Mouse (Mus musculus): ENCODE results near the gene F5.

Gene F5

DNA sequence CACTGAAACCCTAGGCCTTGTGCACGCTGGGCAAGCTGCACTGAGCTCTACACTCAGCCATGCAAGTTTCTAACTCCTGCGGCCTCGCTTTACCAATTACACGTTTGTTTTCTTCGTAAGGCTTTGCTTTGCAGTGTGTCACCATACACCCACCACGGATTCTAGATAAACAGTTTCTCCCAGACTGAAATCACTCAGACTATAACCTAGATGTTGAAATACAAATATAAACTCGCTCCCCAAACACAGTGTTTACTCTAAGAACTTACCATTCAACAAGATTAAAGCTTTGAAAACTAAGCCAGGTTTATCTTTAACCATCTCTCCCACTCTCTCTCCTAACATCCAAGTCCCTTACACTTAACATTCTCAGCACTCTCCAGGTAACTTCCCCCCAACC, 83.4 kb downstream of the F5 start:
- no peak for DNase-seq (ENCODE audit: low spot score in 2 of 2)

DNA sequence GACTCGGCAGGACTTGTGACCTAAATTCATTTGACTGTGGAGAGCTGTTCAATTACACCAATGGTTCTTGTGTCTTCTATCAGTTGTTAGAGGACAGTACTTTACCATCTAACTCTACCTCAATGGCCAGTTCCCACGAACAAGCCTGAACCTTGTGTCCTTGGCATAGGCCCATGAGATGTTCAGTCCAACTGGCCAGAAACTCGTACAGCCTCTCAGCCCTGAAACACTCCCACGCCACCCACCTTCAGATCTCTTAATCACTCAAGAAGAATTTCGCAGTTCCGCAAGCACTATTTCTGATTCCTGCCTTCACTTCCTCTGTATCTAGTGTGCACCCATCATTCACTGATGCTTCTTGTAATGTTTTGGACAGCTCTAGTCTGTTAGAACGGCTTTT, 84.4 kb downstream of the F5 start:
- no peak for DNase-seq (ENCODE audit: low spot score in 2 of 2)

GRCm38 (mm10) chr1:164241494-164241893, 89.9 kb downstream of the F5 start:
- no peak for DNase-seq (ENCODE audit: low spot score in 2 of 2)

DNA sequence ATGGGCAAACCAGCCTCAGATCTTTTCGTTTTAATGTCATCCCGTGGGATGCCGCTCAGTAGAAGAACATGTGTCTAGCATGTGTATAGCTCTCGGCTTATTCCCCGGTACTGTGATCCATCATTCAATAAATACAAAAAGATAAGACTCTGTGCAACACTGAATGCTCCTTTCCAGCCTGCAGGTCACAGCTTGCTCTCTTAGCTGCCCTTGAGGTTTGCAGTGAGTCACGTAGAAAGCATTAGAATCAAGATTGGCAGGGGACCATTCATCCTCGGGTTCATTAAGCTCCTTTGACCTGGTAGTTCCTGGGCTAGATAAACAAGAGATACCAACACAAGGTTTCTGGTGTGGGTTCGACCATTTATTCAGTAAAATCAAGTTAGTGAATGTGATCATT, 91.2 kb downstream of the F5 start:
- DNase-seq (ENCODE audit: low spot score in 2 of 2) = no peak

- no peak for DNase-seq (ENCODE audit: low spot score in 2 of 2)
Measured at GRCm38 (mm10) chr1:164247442-164247841, 95.8 kb downstream of the F5 start.

- no peak for DNase-seq (ENCODE audit: low spot score in 2 of 2)
Measured at GRCm38 (mm10) chr1:164247971-164248370, 96.3 kb downstream of the F5 start.

DNA sequence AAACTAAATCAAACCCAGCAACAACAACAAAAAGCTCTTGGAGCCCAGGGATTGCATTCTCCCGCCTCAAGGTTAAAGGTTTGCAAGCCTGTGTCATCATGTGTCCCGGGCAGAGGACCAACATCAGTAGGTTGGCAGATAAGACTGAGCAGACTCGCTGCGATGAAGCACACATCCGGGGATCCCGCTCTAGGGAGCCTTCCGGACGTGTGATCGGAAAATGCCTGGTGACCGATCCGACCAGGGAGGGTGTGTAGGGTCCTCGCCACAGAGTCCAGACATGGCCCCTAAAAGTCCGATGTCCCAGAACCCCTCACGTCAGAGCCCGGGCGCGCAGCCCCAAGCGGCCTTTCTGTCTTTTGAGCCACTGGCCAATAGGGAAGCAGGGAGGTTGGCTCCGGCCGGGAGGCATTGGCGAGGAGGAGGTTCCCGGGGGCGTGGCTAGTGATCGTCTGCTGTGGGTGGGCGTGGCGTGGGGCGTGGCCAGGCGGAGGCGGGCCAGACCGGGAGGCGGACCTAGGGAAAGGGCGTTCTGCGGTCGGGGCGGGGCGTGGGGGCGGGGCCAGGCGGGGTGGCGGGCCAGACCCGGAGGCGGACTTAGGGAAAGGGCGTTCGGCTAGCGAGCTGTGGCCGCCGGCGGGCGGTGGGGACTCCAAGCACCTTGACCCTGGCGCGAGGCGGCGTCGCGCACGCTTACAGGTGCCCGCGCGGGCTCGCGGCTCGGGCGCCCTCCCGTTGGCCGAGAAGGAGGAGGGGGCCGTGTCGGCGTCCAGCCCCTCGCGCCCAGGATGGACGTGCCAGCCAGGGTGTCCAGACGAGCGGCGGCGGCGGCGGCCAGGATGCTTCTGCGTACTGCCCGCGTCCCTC, 97.1 kb downstream of the F5 start, which contains the start of gene Slc19a2:
Gene Slc19a2 (plus strand): TSS at position 582 of the 867 bp plus-strand sequence.
- DNase-seq (ENCODE audit: low spot score in 2 of 2) = peak; percentile 94 to 97

- DNase-seq (ENCODE audit: low spot score in 2 of 2) = peak in 1 of 2 experiments; percentile 31
Measured at GRCm38 (mm10) chr1:164249332-164249711, 97.7 kb downstream of the F5 start.

GRCm38 (mm10) chr1:164250391-164251150, 98.9 kb downstream of the F5 start:
- no peak for DNase-seq (ENCODE audit: low spot score in 2 of 2)

GRCm38 (mm10) chr1:164251438-164251837, 99.8 kb downstream of the F5 start:
- DNase-seq (ENCODE audit: low spot score in 2 of 2) = no peak

GRCm38 (mm10) chr1:164252551-164252950, 100.9 kb downstream of the F5 start:
- no peak for DNase-seq (ENCODE audit: low spot score in 2 of 2)

DNA sequence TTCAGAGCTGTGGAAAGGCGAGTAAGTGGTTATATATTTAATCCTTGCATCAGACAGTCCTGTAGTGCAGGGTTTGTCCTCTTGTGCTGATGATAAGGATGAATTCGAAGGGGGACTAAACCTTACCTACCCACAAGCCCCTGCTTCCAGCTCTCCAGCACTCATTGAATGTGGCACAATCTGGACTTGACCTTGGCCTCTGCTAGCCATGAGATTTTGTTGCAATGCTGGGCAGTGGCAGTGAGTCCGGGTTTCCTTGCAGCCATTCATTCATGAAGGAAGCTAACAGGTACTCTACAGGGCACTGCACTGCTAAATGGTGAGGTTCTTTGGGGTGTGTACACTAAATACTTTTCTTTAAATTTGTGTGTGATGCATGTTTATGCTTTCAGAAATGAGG, 103.2 kb downstream of the F5 start:
- no peak for DNase-seq (ENCODE audit: low spot score in 2 of 2)

GRCm38 (mm10) chr1:164260171-164261028, 108.8 kb downstream of the F5 start:
- no peak for DNase-seq (ENCODE audit: low spot score in 2 of 2)

- DNase-seq (ENCODE audit: low spot score in 2 of 2) = no peak
Measured at GRCm38 (mm10) chr1:164261553-164261952, 109.9 kb downstream of the F5 start.
